Mouse (Mus musculus) adrenal gland, postnatal 10 days (tissue): ENCODE results near the gene Pnkp. TPM values are rescaled to one million over a fixed set of nuclear protein-coding genes. Genes with fewer than 3 reads are reported as not detected.
"Not testable (repeated sequence)": the region's sequence is repeated elsewhere in the genome, so short reads cannot be mapped to it uniquely, and the experiment has no call there.

ENCODE experiments used
- DNase-seq: peaks from one replicate; pipeline ENCODE4 v3.0.0; 2021; ENCODE audit warnings: mixed read lengths
- total RNA-seq, 2 experiments: library from RNA; stranded (reverse); gene quantifications; 2 replicates each; pipeline ENCODE4 v1.2.3; 2021

Pnkp gene
- total RNA-seq, 2 experiments from 2014 or later, result 37.6 to 38.6 TPM

DNA sequence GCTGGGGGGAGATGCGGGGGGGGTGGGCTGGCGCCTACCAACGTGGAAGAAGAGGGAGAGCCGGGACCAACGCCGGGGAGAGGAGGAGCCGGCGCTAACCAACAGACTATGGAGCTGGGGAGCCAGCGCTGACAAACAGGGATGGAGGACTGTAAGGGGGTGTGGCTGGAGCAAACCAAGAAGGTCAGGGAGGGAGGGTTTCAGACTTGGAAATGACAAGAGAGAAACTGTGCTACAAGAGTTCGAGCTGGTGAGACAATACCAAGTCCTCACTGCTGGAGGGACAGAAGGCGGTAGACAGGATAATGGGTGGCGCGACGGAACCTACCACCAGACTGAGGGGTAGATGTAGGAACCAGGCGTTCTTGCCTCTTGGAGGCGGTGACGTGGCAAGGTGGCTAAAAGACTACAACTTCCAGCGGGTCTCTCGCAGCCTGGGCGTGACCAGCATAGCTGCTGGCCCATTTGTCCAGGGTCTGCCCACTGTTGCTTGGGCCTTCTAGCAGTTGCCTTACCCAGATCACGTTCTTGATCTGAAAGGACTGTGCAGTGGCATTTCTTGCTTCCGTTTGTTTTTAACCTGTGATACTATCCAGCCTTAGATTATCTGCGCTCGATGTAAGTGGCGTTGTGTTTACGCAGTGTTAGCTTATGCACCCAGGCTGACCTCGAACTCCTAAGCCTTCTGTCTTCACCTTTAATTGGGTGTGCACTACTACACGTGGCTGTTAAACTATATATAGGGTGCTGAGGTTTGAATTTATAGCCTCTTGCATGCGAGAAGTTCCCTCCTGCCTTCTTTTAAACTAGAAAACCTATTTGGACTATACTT is 13.0 kb downstream of the Pnkp start, which contains the start of gene Ptov1:
Gene Ptov1, minus strand, starts transcription at position 92 of the 832 bp plus-strand sequence.
- peak; percentile 92 for DNase-seq

DNA sequence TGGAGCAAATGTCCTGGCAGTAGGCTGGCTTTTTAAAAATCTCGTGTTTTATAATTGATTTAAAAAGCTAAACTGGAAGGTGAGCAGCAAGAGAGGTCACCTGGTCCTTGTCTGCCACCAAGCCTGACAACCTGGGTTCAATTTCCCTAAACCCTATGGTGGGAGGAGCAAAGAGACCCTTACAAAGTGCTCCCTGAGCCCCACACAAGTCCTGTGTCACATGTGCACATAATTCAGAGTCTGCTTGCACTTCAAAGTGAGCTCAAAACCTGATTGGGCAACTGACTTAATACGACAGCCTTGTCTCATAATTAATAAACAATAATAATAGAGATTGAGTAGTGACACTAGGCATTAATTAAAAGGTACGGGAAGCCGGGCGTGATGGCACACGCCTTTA is 13.7 kb downstream of the Pnkp start:
- no peak for DNase-seq

DNA sequence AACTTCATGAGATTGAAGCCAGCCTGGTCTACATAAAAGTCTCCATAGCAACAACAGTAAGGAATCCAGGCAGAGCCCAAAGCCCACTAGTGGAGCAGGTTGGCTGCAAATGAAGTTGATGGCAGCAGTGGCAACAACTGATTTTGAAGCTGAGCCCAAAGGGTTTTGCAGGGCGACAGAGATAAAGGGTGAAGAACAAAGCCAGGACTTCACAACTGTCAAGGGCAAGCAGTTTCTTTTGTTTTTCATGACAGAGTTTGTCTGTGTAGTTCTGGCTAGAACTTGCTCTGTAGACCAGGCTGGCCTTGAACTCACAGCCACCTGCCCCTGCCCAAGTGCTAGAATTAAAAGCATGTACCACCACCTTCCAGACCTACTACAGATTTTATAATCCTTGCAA is 14.2 kb downstream of the Pnkp start:
- no peak for DNase-seq

DNA sequence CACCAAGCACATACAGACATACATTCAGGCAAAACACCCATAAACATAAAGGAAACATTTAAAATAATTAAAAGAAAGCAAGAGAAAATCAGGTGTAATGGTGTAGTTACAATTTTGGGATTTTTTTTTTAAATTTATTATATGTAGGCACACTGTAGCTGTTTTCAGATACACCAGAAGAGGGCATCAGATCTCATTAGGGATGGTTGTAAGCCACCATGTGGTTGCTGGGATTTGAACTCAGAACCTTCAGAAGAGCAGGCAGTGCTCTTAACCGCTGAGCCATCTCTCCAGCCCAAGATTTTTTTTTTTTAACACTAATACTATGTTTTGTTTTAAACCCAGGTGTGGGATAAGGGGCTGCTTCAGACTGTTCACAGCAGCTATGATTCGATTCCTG is 14.8 kb downstream of the Pnkp start:
- not testable (repeated sequence) for DNase-seq

DNA sequence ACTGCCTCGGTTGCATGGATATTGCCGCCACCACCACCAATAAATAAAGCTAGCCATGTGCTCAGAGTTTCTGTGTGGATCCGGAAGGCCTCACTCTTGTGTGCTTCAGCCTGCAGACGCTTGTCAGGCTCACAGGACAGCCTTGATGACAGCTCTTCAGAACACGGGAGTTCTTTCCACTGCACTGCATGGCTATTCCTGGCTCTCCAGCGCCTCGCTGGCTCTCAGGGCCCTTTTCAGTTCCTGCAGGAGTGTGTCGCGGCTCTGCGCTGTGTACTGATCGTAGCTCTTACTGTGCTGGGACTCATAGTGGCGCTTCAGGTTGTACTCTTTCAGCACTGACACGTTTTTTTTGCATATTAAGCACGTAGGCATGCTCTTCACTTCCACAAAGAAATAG is 20.9 kb downstream of the Pnkp start:
- no peak for DNase-seq

DNA sequence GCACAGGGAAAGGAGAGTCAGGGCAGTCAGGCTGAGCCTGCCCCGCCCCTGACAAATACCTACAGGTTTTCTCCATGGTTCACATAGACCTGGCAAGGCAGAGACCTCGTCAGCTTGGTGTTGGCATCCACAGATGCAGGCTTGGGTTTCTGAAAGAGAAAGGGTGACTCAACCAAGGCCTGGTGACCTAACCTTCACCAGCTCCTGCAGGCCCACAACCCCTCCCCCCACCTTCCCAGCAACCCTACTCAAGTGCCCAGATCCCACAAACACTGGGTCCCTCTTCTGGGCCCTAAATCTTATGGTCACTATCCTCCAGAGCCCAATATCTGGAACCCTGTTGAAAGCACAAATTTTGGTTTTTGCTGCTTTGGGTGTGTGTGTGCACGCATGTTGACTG is 26.1 kb downstream of the Pnkp start:
- DNase-seq, result peak; percentile 64

DNA sequence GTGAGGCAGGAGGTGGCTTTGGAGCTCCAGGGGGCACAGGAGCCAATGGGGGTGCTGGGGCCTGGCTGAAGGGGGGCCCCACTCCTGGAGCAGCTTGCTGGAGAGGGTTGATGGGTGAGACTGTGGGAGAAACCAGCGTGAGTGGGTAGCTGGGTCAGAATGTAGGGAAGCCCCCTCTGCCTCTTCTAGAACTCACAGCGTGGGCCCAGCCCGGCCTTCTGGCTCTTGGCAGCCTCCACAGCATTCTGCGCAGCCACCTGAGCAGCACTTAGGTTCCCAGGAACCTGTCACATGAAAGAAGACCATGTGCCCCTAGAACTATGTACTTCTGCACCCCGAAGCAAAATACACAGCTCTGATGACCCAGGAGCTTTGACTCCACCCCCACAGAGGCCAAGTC is 27.7 kb downstream of the Pnkp start:
- DNase-seq, result no peak

DNA sequence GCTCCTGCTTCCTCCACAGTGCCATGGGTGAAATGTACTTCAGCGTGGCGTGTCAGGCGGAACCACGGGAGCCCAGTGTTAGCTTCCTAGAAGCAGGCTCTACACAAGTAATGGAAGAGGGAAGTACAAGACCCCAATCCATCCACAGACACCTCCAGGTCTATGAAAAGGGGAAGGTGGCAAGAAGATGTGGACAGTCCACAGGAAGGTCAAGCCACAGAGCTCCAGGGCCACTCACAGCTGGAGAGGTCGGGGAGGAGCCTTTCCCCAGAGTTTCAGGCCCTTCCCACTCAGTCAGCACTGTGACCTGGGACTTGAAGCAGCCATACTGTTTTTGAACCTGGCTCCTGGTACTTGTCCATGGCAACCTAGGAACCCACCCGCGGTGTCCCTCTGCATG is 30.0 kb downstream of the Pnkp start:
- DNase-seq, result no peak

DNA sequence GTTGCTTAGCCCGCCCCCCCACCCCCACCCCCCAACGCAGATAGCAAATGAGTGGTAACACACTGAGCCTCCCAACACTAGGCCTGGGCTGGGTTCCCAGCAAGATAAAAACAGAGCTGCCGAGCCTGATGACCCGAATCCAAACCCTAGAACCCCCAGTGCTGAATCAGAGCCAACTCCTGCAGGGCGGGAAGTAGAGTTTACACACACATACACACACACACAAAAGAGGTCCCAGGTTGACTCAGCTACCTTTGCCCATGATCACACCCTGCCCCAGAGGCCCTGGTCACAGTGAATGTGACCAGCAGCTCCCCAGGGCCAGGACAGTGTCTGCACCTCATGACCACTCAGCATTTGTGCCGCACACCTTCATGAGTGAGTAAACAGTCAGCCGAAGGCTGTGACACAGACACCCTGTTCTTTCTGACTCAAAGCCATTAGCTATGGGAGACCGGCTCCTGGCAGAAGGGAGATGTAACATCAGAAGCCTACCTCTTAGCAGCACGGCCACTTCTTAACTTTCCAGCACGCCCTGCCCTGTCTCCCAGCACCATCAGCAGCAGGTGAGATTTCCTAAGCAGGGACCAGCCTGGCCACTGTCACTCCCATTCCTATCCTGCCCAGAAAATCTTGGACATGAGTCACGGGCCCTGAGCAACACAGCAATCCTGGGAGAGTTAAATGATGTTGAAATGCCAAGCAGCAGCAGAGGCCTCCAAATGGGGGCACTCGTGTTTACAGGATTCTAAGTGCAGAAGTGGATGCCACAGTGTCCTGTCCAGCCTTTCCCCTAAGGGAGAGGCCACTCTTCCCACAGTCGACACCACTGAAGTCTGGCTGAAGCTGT is 31.5 kb downstream of the Pnkp start:
- peak; percentile 56 for DNase-seq

DNA sequence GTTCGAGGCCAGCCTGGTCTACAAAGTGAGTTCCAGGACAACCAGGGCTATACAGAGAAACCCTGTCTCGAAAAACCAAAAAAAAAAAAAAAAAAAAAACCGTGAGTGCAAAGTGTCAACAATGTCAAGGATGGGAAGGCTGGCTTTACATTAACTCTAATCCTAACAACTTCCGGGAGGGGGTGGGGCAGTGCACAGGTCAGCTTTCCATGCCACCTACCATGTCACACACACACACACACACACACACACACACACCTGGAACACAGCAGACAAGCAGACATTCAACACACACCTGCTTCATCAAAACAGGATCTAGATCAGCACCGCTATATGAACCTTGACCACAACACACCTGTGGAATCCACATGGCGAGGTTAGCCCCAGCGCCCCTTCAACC is 33.2 kb downstream of the Pnkp start:
- DNase-seq, result no peak

DNA sequence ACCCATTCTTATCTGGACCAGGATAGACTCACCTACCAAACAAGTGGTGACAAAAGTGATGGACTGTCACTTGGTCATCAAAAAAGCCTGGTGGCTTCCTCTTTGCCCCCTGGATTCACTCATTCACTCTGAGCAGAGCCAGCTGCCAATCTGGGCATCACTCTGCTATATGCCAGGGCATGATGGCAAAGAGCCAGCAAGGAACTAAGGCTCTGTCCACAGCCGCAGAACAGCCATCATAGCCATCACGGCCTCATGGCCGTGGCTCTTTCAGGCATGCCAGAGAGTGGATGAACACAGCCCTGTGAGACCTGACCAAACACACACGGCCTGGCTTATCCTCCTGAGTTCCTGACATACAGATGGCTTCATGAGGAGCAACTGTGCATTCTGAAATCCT is 33.8 kb downstream of the Pnkp start:
- DNase-seq, result no peak

DNA sequence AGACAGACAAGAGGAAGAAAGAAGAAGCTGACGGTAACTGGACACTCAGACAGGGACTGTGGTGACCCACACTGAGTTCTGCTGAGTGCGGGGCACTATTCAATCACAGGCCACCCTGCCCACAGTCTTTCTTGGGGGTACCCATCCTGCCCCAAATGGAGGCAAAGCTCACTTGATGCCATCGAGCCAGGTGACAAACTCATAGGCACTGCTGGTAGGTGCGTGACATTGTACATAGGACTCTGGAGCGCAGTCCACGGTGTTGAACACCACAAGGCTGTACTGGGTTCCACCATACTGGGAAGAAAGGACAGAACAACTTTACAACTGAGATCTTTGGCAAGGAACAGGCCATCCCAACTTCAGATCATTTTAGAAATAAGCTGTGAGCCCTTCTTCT is 34.7 kb downstream of the Pnkp start:
- no peak for DNase-seq

DNA sequence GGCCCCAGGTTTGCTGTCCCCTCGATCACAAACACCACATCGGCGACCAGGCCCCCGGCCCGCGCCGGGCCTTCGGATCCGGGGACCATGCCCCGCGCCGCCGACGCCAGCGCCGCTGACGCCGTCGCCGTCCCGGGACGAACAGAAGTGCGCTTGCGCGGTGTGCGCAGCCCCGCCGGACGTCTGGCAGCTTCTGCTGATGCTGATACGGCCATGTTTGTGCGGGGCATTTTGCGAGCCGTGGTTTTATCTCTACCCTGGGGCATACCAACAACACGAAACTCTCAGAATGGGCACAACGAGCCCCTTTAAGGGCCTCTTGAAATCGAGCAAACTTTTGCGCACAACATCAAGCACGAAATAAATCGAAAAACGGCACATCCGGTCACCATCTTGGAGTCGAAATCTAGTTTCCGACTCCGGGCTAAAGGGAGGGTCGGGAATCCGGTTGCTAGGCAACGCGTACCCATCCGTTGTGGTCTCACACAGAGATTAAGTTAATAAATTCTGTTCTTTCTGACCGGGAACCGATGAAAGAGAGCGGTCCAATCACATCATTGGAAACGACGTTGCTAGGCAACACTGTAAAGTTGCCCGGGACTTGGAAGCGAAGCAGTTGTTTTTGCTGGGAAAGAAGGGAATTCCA is 35.5 kb downstream of the Pnkp start, which contains the start of gene Med25:
Gene Med25, minus strand, starts transcription at position 437 of the 646 bp plus-strand sequence.
- peak; percentile 90 for DNase-seq

DNA sequence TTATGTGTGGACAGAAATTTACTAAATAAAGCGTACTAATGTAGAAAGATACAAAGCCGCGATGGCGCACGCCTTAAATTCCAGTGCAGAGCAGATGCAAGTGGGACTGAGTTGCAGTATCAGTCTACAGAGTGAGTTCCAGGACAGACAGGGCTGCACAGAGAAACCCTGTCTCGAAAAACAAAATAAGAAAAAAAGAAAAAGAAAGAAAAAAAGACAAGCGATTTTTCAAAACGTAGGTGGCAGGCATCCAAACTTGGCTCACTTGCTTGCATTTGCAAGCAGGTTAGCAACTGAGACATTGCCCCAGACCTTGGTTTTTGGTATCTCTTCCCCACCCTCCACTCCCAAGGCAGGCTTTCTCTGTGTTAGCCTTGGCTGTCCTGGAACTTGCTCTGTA is 36.3 kb downstream of the Pnkp start:
- no peak for DNase-seq

DNA sequence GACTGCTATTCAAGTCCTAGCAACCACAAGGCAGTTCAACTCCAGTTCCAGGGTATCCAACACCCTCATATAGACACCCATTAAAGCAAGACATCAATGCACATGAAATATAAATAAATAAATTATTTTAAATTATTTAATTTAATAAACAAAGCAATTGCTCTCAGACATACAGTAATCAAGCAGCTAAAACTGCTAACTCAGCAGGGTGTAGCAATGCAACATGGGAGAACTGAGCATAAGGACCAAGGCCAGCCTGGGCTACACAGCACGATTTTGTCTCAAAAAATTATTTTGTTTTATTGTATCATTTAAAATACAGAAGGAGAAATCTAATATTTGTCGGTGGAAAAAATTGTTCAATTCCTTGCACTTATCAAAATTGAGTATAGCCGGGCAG is 37.2 kb downstream of the Pnkp start:
- no peak for DNase-seq

DNA sequence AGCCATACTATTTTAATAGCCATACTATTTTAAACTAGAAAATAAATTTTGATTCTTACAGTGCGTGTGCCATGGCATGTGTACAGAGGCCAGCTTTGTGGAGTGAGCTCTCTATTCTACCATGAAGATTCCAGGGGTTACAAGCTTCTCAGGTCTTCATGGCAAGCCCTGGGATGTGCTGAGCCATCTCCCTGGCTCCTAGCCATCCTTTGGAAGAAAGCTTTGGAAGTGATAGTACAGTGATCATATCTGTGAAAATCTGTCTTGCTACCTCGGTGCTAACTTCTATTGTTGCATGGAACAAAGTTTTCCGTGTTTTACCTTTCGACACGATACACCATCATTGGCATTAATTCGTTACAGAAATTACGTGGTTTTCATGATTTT is 38.3 kb downstream of the Pnkp start:
- no peak for DNase-seq

DNA sequence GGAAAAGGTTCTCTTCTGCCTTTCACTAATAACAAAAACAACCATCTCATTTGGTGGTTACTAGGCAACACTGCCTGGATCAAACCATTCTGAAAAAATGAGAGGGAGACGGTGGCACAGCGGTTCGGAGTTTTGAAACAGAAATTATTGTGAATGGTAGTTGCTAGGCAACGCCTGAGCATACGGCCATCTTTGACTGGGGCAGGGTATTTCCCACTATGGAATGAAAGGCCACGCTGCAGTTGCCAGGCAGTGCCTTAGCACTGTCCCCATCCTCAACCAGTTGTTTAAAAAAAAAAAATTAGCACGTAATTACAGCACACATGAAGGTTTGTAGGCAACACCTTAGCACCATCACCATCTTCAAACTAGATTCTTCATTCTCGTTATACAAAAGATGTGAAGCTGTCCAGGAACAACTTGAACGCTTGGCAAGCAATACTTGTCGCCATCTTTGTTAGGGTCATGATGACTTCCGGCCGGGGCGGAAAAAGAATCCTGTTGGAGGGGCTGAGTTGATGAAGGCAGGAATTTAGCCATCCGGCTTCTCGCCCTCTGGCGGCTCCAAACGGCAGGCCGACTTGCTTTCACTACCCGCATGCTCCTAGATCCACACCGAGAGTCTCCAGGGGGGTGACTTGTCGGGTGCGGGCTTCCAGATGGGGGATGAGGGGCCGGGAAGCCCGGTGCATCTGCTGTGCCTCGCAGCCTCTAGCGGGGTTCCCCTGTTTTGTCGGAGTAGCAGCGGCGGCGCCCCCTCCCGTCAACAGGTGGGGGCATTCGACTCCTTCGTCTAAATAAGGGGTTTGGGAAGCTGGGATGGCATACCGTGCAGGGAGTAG is 38.9 kb downstream of the Pnkp start, which contains the start of gene Fuz:
Gene Fuz, plus strand, starts transcription at position 487 of the 842 bp plus-strand sequence.
- peak; percentile 91 for DNase-seq

DNA sequence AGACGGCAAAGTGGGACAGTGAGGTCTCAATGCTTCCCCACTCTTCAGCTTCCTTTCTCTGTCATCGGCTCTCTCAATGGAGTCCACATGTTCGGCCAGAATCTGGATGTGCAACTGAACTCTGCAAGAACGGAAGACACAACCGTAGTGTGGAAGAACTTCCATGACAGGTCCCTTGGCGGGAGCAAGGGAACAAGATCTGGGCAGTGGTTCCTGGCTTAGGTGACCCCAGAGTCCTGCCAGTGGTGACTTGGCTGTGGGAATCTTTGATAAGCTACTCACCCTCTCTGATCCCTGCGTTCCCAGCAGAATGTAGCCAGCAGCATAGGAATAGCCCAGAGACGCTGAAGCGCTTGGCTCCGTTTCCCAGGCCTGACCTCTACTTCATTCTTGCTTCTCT is 39.6 kb downstream of the Pnkp start:
- DNase-seq, result no peak

DNA sequence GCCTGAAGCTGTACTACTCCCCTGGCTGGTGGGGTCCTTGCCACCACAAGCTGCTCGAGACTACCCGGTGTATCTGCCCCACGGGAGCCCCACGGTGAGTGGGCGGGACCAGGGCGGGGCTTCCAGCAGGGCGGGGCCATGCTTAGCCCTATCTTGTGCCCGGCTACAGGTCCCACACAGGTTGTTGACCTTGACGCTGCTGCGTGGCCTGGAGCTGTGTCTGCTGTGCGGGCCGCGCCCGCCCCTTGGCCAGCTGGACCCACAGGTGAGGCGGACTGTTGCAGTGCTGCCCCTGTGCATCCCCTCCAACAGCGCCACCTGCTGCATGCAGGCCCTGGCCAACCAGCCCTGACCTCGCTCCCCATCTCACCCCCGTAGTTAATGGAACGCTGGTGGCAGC is 41.7 kb downstream of the Pnkp start:
- peak; percentile 69 for DNase-seq

DNA sequence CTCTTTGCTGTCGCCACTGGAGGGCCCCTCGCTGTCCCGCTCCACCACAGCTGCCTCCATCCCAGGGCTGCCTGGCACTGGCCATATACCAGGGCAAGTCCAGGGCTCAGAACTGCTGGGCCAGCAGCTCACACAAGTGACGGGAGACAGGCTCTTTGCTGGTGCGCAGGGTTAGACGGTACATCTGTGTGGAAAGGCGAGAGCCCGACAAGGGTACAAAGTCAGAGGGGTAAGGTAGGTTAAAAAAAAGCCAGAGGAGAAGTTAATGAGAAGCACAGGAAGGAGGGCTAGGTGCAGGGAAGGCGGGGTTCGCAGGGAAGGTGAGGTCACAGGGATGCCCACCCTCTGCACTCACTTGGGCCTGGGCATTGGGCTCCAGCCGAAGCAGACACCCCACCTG is 43.7 kb downstream of the Pnkp start:
- no peak for DNase-seq

DNA sequence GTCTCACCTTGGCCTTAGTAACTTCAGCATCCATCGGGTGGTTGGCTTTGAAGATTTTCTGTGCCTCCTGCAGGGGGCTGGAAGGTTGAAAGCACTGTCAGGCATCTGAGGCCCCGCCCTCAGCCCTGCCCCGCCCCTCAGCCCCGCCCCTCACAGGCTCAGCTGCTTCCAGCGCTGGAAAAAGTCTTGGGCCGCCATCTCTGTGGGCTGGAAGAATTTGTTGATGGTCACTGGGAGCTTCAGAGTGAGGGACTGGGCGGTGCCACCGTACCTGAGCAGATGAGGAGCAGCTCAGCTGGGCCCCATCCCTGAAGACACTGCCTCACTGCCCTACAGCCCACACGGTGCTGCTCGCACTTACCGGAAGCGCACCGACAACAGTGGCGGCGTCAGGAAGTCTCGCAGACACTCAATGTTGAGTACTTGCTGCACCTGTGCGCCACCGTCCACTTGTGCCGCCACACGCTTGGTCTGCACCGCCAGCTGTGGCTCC is 44.3 kb downstream of the Pnkp start:
- DNase-seq, result peak; percentile 65

DNA sequence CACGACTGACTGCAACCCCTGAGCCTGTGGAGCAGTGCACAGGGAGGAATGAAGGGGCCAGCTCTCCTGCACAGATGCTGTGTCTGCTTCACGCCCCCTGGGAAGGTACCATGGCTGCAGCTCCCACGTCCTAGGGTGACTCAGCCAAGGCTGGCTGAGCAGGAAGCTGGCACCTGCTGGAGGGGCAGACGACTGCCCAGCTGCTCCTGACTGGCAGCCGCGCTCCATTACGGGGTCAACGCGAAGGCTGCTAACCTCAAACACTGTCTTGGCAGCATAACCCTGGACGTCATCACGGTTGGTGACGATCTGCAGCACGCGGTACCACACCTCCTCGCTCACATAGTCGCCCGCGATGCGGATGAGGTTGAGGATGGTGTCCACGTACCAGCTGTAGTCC is 48.5 kb downstream of the Pnkp start:
- DNase-seq, result no peak
